In genomic region chr12:15535822-15536221, GRCm38 (mm10) we compare ENCODE assay signal across 9 mouse cellular contexts.
DNase-seq lines count a peak whose midpoint lies in the region; ATAC-seq and TF ChIP-seq lines count a peak whose summit lies in the region.
"Had no signal": no experiment of that assay in that cellular context is flagged by ENCODE, and none has a peak within 500 bp of the region (broad histone marks: within the 10 kb centered on the region; RNA-seq: fewer than 3 reads in every experiment).

No protein-coding gene starts in this region.

- H3K36me3 ChIP-seq in lung, embryonic 14.5 days (ENCODE audit: insufficient read depth) = no peaks in the 10 kb centered on the region

- intact Hi-C loops in gastrocnemius, postnatal 36 days (cut with DNase I) = loop anchor here (5.0 kb wide), 3 partner anchors 281 to 996 kb away; partner anchors contain the start of gene Trib2

- no peak overlapping the region for H3K9ac ChIP-seq in lung, embryonic 14.5 days

- no peaks in the 10 kb centered on the region for H3K4me1 ChIP-seq in lung, embryonic 14.5 days (ENCODE audit: insufficient read depth)

- DNase-seq in 416B (ENCODE audit: low read depth) = peak; percentile 72
- peak; percentile 86 for DNase-seq in embryo, embryonic 10 days (ENCODE audit: low spot score)
- peak; percentile 69 to 75 for DNase-seq in gastrocnemius, postnatal 36 days
- DNase-seq in kidney, postnatal 4 days = peak; percentile 92
- peak; percentile 94 for DNase-seq in lung, embryonic 14.5 days
- peak; percentile 83 for DNase-seq in ovary, postnatal 14 days (ENCODE audit: low spot score)
- peak; percentile 83 for DNase-seq in thymus, postnatal 14 days

- WGBS in lung, embryonic 14.5 days = 3% methylated on average over 6 of the region's 6 CpGs

- no peak overlapping the region for H3K4me3 ChIP-seq in lung, embryonic 14.5 days (ENCODE audit: low read depth, low read length)
- H3K4me3 ChIP-seq: erythroblast, embryonic 14.5 days had no signal

- H3K27me3 ChIP-seq in lung, embryonic 14.5 days (ENCODE audit: insufficient read depth, low read length) = no peaks in the 10 kb centered on the region

- TF ChIP-seq CTCF in lung, embryonic 14.5 days (IDR thresholded peaks at IDR 0.05; ENCODE audit: low read depth) = peak; percentile 85

- H3K27ac ChIP-seq in lung, embryonic 14.5 days (ENCODE audit: low read depth) = no peak overlapping the region

- no peak overlapping the region for H3K4me2 ChIP-seq in lung, embryonic 14.5 days

- ATAC-seq in activated CD4-positive, CD25-positive, alpha-beta regulatory T cell, adult 4 months = peak; percentile 65
- no peak for ATAC-seq in lung, embryonic 14.5 days (ENCODE audit: insufficient read depth)

- H3K9me3 ChIP-seq in lung, embryonic 14.5 days (ENCODE audit: low read depth, low read length) = no peaks in the 10 kb centered on the region
